Mouse (Mus musculus): ENCODE results near the gene Hcn2.

GRCm38 (mm10) chr10:79716254-79716987 is at the start of gene Hcn2:
- no peak for TF ChIP-seq CTCF (IDR thresholded peaks at IDR 0.05; ENCODE audit: low read depth, low read length)
- no peak for TF ChIP-seq TAL1 (conservative IDR thresholded peaks at IDR 0.05; ENCODE audit: low read depth, low read length)
